Mouse (Mus musculus) right cerebral cortex, postnatal 36 days (tissue): Measurements from ENCODE around the gene Dclk2.

ENCODE experiments used
- DNase-seq, 2 experiments: peaks; one replicate each; pipeline ENCODE4 v3.0.0; 2022; ENCODE audit warnings: low spot score in 2 of 2, mixed read lengths in 1 of 2

The Dclk2 gene

DNA sequence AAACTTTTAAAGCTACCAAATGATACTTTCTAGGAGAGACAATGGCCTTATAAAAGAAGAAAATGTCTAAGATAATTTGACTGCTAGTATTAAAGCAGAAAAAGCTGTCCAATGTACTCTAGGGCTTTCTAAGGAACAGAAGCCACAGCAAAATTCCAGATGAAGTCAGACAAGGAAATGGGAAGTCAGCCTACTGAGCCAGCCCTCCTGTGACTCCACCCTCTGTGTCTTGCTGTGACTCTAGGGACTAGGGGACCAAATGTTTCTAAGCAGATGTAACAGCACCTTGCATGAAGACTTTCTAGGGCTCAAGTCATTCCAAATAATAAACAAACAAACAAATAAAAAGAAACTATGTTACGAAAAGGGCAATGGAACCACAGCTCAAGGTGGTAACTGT lies 75.1 kb downstream of the Dclk2 start:
- DNase-seq, result no peak

DNA sequence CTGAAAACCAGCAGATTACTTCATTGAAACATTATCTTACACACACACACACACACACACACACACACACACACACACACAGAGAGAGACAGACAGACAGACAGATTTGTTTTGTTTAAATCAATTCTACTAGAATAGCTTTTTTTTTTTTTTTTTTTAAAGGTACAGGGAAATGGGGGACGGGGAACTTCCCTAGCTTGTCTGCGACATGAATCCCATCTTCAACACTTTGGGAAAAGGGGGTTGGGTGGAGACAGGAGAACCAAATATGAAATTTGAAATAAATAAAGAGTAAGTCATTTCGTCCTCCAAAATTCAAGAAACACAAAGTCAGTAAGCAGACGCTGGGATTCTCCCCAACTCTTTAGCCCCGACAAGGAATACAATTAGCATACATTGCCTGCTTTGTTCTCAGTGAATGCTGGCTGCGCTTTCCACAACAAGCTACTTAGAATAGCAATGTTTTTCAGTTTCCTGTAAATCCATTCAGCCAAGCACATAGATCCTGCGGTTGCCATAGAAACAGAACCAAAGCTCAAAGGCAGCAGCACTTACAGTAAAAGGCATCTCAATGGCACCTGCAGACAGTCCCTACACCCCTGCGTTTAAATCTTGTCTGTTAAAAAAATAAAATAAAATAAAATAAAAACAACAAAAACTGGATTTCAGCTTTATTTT lies 75.7 kb downstream of the Dclk2 start:
- DNase-seq, result peak in 1 of 2 experiments; percentile 44

- no peak for DNase-seq
These were observed 78.2 kb downstream of the Dclk2 start for GRCm38 (mm10) chr3:86842461-86842860.

- DNase-seq, result no peak
These were observed 81.0 kb downstream of the Dclk2 start for GRCm38 (mm10) chr3:86839606-86840005.

GRCm38 (mm10) chr3:86837386-86837785 lies 83.3 kb downstream of the Dclk2 start:
- DNase-seq, result no peak

GRCm38 (mm10) chr3:86835180-86835579 lies 85.5 kb downstream of the Dclk2 start:
- DNase-seq, result no peak

GRCm38 (mm10) chr3:86834341-86834740 lies 86.3 kb downstream of the Dclk2 start:
- no peak for DNase-seq

DNA sequence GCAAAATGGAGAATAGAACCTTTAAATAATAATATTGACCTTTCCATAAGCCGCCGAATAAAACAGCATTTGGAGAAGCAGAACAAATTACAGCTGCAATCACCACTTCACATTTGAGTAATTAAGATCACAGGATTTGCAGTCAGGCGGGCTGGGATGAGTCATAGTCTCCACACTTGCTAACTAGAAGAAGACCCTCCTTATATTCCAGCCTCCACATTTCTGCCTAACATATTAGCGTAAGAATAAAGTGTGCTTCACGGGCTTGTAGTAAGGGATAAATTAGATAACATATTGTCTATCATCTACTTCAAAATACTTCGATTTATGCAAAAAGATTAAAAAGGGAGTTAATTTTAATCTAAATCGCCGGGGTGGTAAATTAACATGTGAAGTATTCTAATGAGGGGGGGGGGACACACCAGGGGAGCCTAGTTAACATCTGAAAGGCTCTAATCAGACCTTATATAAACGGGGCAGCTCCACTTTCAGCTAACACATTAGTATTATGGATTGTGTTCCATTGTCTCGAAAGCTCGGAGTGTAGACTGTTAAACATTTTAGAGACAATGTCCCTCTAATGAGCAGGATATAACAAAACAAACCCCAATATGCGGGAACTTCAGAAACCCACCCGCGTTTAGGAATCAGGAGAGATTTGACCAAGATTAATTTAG lies 87.9 kb downstream of the Dclk2 start:
- no peak for DNase-seq

DNA sequence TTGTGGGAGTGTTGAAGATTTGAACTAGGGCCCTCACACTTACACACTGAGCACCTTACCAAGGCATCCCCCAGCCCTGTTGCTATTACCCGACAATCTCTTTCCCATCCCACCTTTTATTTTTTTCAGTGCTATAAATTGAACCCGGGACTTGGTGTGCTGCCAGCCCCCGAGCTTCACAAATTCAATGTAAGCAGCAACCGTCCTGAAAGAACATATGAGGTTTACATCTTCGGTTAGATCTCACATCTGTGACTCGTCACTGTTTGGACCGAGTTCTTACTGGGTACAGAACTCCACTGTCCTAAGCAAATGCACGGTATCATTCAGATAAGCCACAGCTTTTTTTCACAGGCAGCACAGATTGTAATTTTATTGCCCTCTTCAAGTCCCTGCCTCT lies 88.5 kb downstream of the Dclk2 start:
- DNase-seq, result no peak

- DNase-seq, result no peak
These were observed 93.1 kb downstream of the Dclk2 start for GRCm38 (mm10) chr3:86827506-86827905.

GRCm38 (mm10) chr3:86821383-86821782 lies 99.3 kb downstream of the Dclk2 start:
- DNase-seq, result no peak

DNA sequence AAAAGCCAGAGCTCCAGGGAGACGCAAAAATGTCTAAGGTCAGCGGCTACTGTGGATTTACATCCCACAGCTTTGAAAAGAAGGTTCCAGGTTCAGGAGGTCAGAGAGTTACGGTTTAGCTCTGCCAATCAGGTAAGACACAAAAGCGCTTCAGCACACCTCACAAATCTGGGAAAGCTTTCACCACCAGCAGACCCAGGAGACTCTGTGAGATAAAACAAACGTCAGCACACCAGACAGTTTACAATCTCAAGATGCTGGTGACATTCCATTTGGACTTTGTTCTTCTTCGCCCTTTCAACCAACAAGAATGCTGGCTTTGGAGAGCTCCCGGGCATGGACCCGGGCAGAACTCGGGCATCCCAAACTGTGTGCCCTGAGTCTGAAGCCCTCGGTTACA lies 100.3 kb downstream of the Dclk2 start:
- no peak for DNase-seq

- DNase-seq, result no peak
These were observed 101.3 kb downstream of the Dclk2 start for GRCm38 (mm10) chr3:86819372-86819771.

DNA sequence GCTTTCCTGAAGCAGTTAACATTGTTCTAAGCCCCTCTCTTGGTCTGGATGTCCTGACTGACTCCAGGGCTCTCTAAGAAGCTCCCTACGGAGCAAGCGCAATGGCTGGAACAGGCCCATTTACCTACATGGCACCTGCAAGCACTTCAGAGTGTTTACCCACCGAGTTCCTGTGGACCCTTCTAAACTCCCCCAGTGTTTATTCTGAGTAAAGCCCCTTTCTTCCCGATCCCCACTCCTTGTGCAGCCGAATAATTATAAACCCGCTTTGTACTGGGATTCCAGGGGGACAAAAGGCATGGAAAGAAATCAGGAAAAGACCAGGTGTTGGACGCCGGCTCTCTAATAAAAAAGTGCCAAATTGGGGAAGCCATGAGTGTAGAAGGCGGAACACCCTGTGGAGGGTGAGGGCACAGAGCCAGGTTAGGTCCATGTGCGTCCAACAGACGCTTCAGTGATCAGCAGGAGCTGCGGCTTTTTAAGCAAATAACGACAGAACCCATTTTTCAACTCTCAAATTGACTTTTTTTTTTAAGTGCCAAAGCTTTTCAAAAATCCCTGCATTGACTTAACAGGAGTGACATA lies 102.6 kb downstream of the Dclk2 start:
- DNase-seq, result no peak

- DNase-seq, result peak; percentile 63 to 76
These were observed 108.0 kb downstream of the Dclk2 start for GRCm38 (mm10) chr3:86812689-86813088.

- DNase-seq, result no peak
These were observed 109.7 kb downstream of the Dclk2 start for GRCm38 (mm10) chr3:86810908-86811307.

DNA sequence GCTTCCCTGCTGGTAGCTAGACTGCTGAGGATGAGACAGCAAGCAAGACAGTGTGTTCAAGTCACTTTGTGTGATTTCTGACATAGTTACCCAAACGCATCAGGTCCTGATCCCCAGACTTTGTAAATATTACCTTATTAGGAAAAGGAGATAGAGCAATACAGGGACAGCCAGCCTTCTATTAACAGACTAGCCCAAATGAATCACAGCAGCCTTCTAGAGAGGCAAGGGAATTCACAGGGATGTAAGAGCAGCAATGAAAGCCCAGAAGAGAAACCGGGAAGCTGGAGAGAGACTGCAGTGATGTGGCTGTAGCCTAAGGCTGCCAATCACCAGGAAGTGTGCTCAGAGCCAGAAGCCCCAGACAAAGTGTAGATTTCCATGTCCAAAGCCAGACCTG lies 111.0 kb downstream of the Dclk2 start:
- DNase-seq, result no peak

GRCm38 (mm10) chr3:86809199-86809598 lies 111.5 kb downstream of the Dclk2 start:
- DNase-seq, result peak in 1 of 2 experiments; percentile 35

DNA sequence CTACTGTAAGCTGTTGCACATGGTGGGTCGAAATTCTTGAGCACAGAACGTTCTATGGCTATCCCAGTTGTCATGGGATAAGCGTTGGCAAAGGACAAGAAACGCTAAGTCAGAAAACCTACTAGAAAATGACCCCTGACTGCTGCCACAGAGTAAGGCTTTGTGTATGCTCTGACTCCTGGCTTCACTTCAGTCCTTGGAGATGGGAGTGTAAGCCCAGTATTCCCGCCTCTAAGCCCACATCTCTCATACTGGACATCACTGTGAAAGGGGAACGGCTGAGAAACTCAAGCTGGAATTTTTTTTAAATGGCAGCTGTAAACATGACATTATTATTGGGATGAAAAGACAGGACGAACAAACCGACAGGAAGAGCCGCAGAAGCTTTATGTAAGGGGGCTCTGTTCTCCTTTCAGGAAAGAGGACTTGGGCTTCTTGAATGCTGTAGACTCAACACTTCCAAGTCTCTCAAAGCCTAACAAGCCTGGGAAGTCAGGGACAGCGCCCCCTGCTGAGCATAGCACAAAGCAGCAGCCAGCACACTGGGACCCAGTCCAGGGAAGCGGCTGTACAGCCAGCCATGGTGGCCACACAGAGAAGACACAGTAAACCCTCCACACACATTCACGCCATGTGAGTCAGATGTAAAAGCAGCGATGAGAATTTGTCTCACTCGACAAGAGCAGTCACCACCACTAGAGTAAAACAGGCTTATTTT lies 112.7 kb downstream of the Dclk2 start:
- DNase-seq, result peak; percentile 47 to 56

GRCm38 (mm10) chr3:86806834-86807233 lies 113.8 kb downstream of the Dclk2 start:
- DNase-seq, result no peak

DNA sequence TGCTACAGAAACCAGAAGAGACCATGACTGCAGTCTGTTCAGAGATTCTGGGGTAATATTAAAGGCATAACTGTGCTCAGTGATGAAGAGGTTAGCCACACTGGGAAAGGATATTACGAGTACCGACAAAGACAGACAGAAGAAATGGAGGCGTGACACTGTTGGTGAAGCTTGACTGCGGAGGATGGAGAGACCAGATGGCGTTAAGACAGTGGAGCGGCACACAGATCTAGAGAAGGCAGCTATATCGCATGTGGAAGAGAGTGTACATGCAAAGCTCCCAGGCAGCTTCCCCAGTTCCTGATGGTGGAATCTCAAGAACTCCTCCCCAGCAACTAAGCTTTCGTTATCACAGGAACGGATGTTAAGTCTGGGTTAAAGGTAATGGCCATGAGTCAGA lies 116.4 kb downstream of the Dclk2 start:
- DNase-seq, result peak; percentile 52 to 79

DNA sequence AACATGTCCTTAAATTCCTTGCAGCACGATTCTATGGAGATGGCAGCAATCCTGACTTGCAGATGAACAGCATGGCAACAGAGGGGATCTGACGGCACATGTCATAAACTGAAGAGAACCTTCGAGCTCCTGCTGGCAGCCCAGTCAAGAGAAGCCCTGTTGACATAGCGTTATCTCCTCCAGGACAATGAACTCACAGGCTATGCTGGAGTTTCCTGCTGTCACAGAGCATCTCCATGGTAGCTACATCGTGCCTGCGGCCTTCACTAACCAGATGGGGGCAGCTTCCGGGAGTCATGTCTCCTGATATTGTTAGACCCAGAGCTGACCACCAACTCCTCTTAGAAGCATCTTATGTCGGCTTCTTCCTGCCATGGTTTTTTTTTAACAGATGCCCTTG lies 117.8 kb downstream of the Dclk2 start:
- no peak for DNase-seq

DNA sequence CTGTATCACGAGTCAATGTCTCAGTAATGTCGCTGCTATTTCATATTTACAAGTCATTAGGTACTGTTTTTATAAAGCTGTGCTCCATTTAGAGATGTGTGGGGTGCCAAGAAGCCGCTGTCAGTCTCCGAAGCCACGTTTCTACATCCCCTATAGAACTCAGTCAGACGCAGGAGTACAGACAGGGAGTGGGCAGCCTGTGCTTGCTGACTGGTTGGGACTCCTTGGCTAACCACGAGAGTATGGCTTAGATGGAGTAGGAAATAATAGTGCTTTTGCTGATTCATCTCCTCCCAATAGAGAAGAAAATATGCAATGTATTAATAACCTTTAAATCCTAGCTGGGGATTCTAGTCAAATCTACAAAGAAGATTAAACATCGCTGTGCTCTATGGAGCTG lies 119.8 kb downstream of the Dclk2 start:
- no peak for DNase-seq
